Mouse (Mus musculus) kidney, postnatal 4 days (tissue): ENCODE measurements around the gene Gm13694.
"Not testable (repeated sequence)": the region's sequence is repeated elsewhere in the genome, so short reads cannot be mapped to it uniquely, and the experiment has no call there.

Source experiments
- DNase-seq, 2 experiments: peaks; one replicate each; pipeline ENCODE4 v3.0.0; 2021; ENCODE audit warnings: mixed read lengths in 2 of 2

The Gm13694 gene

DNA sequence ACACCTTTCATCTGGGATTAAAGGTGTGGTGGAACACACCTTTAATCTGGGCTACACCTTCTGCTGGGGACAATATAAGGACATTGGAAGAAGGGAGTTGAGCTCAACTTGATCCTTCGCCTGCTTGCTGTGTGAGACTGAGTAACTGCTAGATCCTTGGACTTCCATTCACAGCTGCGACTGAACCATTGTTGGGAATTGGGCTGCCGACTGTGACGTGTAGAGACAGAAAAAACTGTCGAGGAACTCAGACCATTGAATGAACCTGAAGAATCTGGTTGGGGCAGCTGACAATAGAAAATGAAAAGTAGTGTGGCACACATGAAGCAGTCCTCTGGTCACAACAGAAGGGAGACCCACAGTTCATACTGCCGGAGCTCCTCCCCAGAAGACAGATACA is at the start of gene Gm13694:
Gm13694 (plus strand) TSS at position 301 of the 400 bp plus-strand sequence.
- DNase-seq: not testable (repeated sequence)

DNA sequence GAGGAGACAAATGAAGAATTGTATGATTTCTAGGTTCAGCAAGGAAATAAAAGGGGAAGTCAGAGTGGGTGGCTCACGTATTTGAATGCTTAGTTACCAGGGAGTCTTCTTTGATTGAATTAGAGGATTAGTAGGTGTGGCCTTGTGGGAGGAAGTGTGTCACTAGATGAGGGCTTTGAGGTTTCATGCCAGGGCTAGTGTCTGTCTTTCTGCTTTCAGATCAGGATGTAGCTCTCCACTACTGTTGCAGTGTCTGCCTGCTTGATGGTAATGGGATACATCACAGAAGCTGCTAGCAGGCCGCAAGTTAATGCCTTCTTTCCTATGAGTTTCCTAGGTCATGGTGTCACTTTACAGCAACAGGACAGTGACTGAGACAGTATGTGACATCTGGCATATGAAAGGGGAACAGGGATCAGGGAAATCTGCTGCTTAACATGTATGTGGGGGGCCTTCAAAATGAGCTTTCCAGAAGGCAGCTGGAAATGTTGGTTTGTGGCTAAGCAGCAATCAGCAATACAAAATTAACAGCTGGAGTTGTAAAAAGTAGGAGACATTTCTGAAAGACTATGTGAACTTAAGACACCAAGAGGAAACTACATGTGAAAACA is 49.1 kb upstream of the Gm13694 start:
- no peak for DNase-seq

DNA sequence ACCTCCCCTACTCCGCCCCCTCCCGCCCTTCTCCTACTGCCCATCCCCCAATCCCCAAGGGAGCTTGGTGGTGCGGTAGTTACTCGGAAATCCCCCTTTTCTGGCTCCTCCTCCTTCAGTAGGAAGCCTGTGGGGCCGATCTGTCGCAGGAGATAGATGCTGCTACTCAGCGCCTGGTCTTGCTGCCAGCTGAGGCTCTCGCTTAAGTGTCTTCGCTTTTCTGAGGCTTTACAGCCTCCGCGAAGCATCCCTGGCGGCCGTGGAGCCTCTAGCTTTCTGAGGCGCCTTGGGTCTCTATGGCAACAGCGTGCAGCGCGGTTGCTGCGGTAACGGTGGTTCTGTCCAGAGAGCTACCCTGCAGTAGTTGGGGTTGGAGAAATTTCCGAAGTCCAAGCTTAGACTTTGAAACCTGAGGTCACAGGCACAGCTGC is 37.8 kb upstream of the Gm13694 start, which contains the start of gene Zswim2:
Zswim2 (minus strand) TSS at position 298 of the 431 bp plus-strand sequence.
- peak; percentile 52 to 69 for DNase-seq

DNA sequence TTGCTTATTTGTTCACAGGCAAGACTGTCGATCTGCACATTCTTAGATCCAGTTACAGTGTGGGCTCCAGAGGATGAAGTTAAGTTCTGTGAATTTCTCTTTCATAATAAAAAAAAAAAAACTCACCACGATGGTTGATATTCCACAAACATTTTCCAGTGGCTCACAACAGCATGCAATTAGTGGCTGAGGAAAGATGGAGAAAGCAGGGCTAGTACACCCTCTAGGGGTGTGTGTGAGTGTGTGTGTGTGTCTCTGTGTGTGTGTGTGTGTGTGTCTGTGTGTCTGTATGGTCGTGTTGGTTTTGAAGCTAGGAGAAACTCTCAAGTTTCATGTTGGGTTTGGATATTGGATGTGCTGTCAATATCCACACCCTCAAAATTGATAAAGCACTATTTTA is 37.4 kb upstream of the Gm13694 start:
- no peak for DNase-seq

DNA sequence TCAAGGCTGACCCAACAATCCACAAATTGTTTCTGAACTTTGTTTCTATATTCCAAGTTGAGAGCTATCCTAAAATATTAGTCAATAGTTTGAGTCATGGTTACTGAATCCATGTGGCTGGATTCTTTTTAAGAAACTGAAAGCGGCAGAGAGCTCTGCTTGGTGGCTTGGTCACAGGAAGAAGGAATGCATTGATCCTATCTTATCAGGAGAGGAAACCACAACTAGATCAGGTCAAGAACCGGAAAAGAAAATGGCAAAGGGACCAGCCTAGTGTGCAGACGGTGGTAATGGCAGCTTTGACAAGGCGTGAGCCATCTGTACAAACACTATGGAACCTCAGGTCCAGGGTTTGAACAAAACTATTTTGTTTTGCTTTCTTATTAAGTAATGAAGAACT is 36.9 kb upstream of the Gm13694 start:
- DNase-seq: no peak

DNA sequence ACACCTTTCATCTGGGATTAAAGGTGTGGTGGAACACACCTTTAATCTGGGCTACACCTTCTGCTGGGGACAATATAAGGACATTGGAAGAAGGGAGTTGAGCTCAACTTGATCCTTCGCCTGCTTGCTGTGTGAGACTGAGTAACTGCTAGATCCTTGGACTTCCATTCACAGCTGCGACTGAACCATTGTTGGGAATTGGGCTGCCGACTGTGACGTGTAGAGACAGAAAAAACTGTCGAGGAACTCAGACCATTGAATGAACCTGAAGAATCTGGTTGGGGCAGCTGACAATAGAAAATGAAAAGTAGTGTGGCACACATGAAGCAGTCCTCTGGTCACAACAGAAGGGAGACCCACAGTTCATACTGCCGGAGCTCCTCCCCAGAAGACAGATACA is 23.3 kb upstream of the Gm13694 start, which contains the start of gene Gm13698:
Gm13698 (plus strand) TSS at position 301 of the 400 bp plus-strand sequence.
- not testable (repeated sequence) for DNase-seq

DNA sequence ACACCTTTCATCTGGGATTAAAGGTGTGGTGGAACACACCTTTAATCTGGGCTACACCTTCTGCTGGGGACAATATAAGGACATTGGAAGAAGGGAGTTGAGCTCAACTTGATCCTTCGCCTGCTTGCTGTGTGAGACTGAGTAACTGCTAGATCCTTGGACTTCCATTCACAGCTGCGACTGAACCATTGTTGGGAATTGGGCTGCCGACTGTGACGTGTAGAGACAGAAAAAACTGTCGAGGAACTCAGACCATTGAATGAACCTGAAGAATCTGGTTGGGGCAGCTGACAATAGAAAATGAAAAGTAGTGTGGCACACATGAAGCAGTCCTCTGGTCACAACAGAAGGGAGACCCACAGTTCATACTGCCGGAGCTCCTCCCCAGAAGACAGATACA is 17.5 kb upstream of the Gm13694 start, which contains the start of gene Gm13693:
Gm13693 (plus strand) TSS at position 301 of the 400 bp plus-strand sequence.
- DNase-seq: not testable (repeated sequence)

DNA sequence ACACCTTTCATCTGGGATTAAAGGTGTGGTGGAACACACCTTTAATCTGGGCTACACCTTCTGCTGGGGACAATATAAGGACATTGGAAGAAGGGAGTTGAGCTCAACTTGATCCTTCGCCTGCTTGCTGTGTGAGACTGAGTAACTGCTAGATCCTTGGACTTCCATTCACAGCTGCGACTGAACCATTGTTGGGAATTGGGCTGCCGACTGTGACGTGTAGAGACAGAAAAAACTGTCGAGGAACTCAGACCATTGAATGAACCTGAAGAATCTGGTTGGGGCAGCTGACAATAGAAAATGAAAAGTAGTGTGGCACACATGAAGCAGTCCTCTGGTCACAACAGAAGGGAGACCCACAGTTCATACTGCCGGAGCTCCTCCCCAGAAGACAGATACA is 11.7 kb upstream of the Gm13694 start, which contains the start of gene Gm13695:
Gm13695 (plus strand) TSS at position 301 of the 400 bp plus-strand sequence.
- not testable (repeated sequence) for DNase-seq

DNA sequence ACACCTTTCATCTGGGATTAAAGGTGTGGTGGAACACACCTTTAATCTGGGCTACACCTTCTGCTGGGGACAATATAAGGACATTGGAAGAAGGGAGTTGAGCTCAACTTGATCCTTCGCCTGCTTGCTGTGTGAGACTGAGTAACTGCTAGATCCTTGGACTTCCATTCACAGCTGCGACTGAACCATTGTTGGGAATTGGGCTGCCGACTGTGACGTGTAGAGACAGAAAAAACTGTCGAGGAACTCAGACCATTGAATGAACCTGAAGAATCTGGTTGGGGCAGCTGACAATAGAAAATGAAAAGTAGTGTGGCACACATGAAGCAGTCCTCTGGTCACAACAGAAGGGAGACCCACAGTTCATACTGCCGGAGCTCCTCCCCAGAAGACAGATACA is 5.9 kb upstream of the Gm13694 start, which contains the start of gene Gm13696:
Gm13696 (plus strand) TSS at position 301 of the 400 bp plus-strand sequence.
- DNase-seq: not testable (repeated sequence)

DNA sequence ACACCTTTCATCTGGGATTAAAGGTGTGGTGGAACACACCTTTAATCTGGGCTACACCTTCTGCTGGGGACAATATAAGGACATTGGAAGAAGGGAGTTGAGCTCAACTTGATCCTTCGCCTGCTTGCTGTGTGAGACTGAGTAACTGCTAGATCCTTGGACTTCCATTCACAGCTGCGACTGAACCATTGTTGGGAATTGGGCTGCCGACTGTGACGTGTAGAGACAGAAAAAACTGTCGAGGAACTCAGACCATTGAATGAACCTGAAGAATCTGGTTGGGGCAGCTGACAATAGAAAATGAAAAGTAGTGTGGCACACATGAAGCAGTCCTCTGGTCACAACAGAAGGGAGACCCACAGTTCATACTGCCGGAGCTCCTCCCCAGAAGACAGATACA is 5.7 kb downstream of the Gm13694 start, which contains the start of gene Gm13697:
Gm13697 (plus strand) TSS at position 301 of the 400 bp plus-strand sequence.
- not testable (repeated sequence) for DNase-seq

DNA sequence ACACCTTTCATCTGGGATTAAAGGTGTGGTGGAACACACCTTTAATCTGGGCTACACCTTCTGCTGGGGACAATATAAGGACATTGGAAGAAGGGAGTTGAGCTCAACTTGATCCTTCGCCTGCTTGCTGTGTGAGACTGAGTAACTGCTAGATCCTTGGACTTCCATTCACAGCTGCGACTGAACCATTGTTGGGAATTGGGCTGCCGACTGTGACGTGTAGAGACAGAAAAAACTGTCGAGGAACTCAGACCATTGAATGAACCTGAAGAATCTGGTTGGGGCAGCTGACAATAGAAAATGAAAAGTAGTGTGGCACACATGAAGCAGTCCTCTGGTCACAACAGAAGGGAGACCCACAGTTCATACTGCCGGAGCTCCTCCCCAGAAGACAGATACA is 11.5 kb downstream of the Gm13694 start, which contains the start of gene Gm13691:
Gm13691 (plus strand) TSS at position 301 of the 400 bp plus-strand sequence.
- DNase-seq: not testable (repeated sequence)

DNA sequence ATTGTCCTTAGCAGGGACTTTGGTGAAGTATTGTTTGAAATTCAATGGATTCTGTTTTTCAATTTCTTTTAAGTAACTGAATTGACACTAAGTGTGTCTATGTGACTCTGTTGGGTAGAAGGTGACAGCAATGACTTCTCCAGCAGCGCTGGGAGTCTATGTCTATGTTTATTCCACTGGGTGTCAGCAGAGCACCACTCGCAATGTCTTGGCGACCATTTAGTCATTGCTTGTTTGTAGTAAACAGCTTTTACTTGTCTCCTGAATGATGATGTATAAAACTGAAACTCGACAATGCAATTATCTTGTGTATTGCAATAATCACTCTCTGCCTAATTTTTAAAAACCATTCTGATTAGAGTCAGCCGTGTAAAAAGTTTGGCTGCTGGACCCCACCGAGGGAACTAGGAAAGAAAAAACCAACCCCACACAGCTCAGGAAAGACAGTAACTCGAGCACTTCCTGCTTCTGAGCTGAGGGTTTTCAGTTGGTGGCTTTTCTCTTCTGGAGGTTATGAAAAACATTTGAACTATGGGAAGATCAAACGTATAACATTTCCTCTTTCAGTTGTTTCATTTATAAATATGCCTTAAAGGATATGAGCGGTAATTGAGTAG is 15.0 kb downstream of the Gm13694 start:
- peak in 1 of 2 experiments; percentile 38 for DNase-seq

DNA sequence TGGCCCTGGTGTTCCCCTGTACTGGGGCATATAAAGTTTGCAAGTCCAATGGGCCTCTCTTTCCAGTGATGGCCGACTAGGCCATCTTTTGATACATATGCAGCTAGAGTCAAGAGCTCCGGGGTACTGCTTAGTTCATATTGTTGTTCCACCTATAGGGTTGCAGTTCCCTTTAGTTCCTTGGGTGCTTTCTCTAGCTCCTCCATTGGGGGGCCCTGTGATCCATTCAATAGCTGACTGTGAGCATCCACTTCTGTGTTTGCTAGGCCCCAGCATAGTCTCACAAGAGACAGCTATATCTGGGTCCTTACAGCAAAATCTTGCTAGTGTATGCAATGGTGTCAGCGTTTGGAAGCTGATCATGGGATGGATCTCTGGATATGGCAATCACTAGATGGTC is 15.8 kb downstream of the Gm13694 start:
- not testable (repeated sequence) for DNase-seq

DNA sequence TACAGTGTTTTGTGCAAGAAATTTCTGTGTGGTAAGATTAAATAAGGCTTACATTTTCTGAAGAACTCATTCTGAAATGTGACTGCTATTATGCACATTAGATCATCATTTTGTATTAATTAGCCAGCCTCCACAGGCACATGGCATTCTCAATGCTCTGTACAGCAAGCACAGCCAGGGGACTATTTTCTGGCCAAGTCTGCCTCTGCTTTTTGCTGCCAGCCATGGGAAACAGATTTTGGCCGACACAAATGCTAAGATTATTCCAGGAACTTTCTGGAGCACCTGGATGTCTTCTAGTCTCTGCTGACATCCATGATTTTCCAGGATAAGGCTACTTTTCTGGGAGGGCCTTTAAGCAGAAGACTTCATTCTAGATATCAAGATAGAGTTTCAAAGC is 30.2 kb downstream of the Gm13694 start:
- DNase-seq: no peak

DNA sequence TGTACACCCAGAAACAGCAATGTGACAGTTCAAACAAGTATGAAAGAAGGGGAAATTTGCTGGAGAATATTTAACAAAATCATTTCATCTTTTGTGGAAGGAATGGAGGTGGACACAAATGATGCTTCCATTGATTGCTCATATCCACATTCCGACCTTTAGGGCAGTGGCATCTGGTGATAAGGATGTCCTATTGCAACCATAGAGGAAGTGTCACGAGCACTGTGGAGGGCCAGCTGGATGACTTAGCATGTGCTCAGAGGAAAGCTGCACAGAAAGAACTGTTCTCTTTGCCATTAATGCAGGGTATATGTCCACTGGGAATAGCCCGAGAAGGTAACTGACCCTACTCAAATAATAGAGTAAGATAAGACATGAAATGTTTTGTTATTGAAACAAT is 31.1 kb downstream of the Gm13694 start:
- no peak for DNase-seq

DNA sequence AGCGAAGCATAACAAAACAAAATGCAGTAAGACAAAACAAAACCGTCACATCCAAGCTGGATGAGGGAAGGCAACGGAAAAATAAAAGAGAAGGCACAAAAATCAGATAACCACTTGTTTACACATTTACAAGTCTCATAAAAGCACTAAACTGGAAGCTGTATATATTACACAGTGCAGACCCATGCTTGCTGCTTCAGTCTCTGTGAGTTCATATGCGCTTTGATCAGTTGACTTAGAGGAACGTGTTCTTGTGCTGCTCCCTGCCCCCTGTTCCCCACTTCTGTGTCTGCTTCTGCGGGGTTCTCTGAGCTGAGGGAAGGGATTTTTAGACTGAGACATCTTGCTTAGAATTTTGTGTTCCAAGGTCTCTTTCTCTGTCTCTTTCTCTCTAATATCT is 35.8 kb downstream of the Gm13694 start:
- no peak for DNase-seq

DNA sequence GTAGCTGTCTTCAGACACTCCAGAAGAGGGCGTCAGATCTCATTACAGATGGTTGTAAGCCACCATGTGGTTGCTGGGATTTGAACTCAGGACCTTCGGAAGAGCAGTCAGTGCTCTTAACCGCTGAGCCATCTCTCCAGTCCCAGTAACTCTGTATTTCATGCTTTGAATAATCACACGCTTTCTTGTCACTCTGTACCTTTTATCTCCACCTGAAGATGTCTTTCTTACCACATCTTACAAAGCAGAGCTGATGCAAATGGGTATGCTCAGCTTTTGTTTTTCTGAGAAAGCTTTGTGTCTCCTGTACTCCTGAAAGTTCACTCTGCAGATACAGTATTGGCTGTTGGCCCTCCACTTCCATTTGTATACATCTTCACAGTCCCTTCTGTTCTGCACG is 37.6 kb downstream of the Gm13694 start:
- not testable (repeated sequence) for DNase-seq

DNA sequence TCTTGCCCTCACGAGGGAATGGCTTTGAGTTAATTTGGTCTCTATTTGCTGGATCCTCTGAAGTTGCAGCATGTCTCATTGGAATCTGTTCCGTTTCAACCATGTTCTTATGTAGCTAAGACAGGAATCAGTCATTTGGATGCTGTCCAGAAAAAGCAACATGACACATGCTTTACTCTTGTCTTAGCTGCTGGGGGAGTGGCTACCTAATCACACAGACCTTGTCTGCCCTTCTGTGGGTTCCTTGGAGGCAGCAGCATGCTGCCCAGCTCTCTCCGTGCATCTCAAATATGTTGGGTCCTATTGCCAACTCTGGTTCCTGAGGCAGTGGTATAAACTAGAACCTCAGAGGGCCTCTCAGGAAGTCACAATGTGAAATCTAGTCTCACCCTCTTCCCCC is 39.6 kb downstream of the Gm13694 start:
- no peak for DNase-seq

DNA sequence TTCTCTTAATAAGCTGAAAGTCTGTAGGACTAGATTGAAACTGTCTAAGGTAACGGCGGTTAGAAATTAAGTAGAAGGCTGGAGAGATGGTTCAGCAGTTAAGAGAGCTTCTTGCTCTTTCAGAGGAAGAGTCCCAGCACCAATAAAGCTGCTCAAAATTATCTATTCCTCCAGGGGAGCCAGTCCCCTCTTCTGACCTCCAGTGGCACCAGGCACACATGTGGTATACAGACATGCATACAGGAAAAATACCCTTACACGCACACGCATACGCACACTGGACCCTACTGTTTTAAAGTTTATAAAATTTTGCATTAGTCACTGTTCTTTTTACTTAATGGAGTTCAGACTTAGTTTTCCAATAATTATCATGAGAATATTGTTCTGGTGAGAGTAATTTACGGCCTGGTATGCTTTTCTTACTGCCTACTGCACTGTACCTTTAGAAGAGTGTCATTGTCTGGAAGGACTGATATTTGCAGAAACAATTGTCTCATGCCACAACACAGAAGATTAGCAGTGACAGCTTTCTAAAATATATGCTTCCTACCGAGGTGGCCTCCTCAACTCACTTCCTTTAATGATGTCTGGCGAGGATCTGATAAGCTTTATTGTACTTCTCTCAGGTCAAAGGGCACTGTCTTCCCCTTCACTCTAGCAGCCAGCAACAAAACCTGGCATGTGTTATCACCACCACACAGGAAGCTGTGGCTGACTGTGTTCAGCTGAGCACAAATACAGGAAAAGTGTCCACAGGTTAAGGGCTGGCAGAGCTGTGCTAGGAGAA is 41.0 kb downstream of the Gm13694 start:
- peak in 1 of 2 experiments; percentile 13 for DNase-seq

DNA sequence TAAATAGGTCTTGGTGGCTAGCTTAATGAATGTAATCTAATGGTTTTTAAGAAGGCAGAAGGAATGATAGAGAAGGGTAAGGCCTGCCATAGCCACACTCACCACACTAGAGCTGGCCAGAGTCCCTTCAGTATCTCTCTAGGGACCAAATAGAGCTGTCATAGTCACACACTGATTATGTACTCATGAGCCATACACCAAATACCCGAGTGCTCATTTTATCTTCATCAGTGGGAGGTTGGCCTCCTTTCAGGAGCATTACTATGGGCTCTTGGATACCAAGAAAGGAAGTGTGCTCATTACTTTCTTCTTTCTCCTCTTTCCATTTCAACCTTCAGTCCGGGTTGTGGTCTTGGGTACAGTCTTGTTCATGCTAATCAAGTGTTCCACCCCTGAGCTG is 43.2 kb downstream of the Gm13694 start:
- DNase-seq: no peak

DNA sequence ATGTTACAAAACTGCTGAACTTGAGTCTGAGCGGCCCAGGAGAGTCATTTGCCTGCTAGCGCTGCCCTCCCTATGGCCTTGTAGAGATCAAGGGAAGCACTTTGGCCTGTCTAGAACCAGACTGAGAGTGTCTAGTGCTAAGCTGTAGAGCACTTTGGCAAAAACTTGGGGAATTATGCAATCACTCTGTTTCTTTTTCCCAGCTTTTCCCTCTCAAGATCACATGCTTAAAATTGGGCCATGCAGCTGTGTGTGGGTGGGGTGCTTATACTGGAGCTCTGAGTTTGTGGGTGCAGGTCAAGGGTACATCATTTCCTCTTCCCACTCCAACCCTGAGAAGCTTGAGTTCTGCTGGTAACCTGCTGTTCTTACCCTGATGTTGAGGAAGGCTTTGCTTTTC is 44.2 kb downstream of the Gm13694 start:
- DNase-seq: no peak

DNA sequence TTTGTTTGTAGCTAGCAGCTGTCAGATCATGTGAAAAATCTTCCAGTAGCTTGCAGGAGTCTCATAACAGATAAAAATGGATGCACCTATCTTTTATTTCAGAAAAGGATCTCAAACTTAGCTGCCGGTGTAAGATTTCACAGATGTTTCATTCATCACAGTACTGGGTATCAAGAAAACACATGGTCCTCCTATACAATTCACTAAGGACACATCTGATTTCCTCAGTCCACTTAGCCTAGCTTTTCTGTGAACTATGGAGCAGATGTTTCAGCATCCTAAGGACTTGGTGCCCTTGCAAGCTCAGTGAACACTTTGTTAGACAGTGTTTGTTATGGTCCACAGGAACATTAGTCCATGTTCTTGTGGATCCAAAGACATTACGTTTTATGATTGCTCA is 44.6 kb downstream of the Gm13694 start:
- DNase-seq: no peak

DNA sequence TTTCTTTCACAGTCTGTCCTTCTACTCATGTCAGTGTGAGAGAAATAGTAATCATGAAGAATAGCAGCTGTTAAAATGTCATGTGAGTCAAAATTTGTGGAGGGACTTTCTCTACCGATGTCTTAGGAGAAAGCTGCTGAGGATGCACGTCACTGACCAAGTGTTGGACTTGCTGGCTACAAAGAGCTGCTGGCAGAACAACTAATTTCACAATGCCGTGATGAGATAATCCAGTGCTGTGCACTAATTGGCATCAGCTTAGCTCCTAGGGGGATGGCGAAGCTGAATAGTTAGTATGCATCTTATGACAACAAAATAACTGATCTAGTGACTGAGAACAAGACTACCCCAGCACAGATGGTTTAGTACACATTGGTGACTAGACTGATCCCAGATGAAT is 46.5 kb downstream of the Gm13694 start:
- DNase-seq: no peak
